Comparison of ENCODE assay signal across 8 mouse cellular contexts in the genomic region with DNA sequence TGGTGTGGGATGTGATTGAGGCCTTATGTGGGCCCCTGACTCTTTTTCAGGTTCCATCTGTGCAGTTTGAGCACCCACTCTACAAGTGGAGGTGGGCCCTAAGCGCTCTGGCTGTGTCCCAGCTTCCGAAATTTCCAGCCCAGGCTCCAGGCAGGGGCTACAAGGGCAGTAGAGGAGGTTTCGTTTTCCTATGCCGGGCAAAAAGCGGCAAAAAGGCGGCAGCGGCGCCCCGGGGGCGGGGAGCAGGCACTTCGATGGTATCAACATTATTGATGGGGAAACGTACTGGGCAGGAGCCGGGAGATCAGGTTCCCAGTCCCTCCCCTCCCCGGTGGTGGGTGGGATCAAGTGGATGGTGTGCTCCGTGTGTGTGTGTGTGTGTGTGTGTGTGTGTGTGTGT. TPM values are rescaled to one million over a fixed set of nuclear protein-coding genes. Genes with fewer than 3 reads are reported as not detected.
DNase-seq lines count a peak whose midpoint lies in the region; ATAC-seq and TF ChIP-seq lines count a peak whose summit lies in the region.

No protein-coding gene starts in this region.

- peak overlapping the region; percentile 66 for H3K27ac ChIP-seq in hindbrain, embryonic 12.5 days
- H3K27ac ChIP-seq in limb, embryonic 14.5 days (replicated peaks; ENCODE audit: low read depth, low read length), result peak overlapping the region; percentile 98
- no peak overlapping the region for H3K27ac ChIP-seq in stomach, embryonic 15.5 days

- H3K9ac ChIP-seq in hindbrain, embryonic 12.5 days, result peak overlapping the region; percentile 50
- peak overlapping the region; percentile 97 for H3K9ac ChIP-seq in limb, embryonic 14.5 days (ENCODE audit: low read depth, low read length, severe bottlenecking)
- no peak overlapping the region for H3K9ac ChIP-seq in stomach, embryonic 15.5 days

- H3K9me3 ChIP-seq in hindbrain, embryonic 12.5 days (replicated peaks), result no peaks in the 10 kb centered on the region
- H3K9me3 ChIP-seq in limb, embryonic 14.5 days (ENCODE audit: control insufficient read depth, low read length), result no peaks in the 10 kb centered on the region
- H3K9me3 ChIP-seq in stomach, embryonic 15.5 days, result no peaks in the 10 kb centered on the region

- H3K27me3 ChIP-seq in hindbrain, embryonic 12.5 days, result peaks cover 53% of the 10 kb centered on the region
- H3K27me3 ChIP-seq in limb, embryonic 14.5 days (ENCODE audit: control insufficient read depth, insufficient read depth, low read length), result peaks cover 8% of the 10 kb centered on the region; the same call in 1 of the 2 replicates
- peaks cover 83% of the 10 kb centered on the region for H3K27me3 ChIP-seq in stomach, embryonic 15.5 days (replicated peaks)

- no peaks in the 10 kb centered on the region for H3K36me3 ChIP-seq in hindbrain, embryonic 12.5 days
- H3K36me3 ChIP-seq in limb, embryonic 14.5 days (ENCODE audit: control insufficient read depth, insufficient read depth, low read length), result no peaks in the 10 kb centered on the region
- H3K36me3 ChIP-seq in stomach, embryonic 15.5 days, result no peaks in the 10 kb centered on the region

- peaks cover 50% of the 10 kb centered on the region for H3K4me1 ChIP-seq in hindbrain, embryonic 12.5 days
- peaks cover 5% of the 10 kb centered on the region for H3K4me1 ChIP-seq in limb, embryonic 14.5 days (ENCODE audit: control insufficient read depth, insufficient read depth, low read length)
- H3K4me1 ChIP-seq in stomach, embryonic 15.5 days, result peaks cover 25% of the 10 kb centered on the region

- peak overlapping the region; percentile 65 for H3K4me3 ChIP-seq in hindbrain, embryonic 12.5 days
- H3K4me3 ChIP-seq in limb, embryonic 14.5 days (replicated peaks; ENCODE audit: low read length), result peak overlapping the region; percentile 68
- H3K4me3 ChIP-seq in stomach, embryonic 15.5 days (replicated peaks), result peak overlapping the region; percentile 21; the same call in 1 of the 2 replicates

- under 1% methylated on average over 14 of the region's 15 CpGs for WGBS in hindbrain, embryonic 12.5 days
- WGBS in limb, embryonic 14.5 days, result 3% methylated on average over 14 of the region's 15 CpGs
- under 1% methylated on average over 14 of the region's 15 CpGs for WGBS in stomach, embryonic 15.5 days

- no peak for ATAC-seq in hindbrain, embryonic 12.5 days (ENCODE audit: low FRiP score)
- no peak for ATAC-seq in limb, embryonic 14.5 days (ENCODE audit: low FRiP score, low read depth)
- ATAC-seq in stomach, embryonic 15.5 days (ENCODE audit: insufficient read depth, low FRiP score, low read depth), result no peak
- ATAC-seq in erythroblast, adult 5-6 weeks (replicated peaks; ENCODE audit: low FRiP score, poor library complexity, severe bottlenecking), result no peak

- TF ChIP-seq POLR2A in limb, embryonic 14.5 days (IDR thresholded peaks at IDR 0.05; ENCODE audit: borderline replicate concordance, extremely low read depth, insufficient read depth, insufficient read length), result no peak

- H3K4me2 ChIP-seq in hindbrain, embryonic 12.5 days (replicated peaks), result peak overlapping the region; percentile 80
- peak overlapping the region; percentile 79 for H3K4me2 ChIP-seq in limb, embryonic 14.5 days (replicated peaks; ENCODE audit: low read depth, low read length, severe bottlenecking)
- H3K4me2 ChIP-seq in stomach, embryonic 15.5 days, result peak overlapping the region; percentile 37

- peak; percentile 7 for DNase-seq in adrenal gland, adult 2 months
- DNase-seq in adrenal gland, postnatal 14 days, result no peak
- DNase-seq in Muller cell, postnatal 12 days (ENCODE audit: inconsistent ontology term), result peak; percentile 36
- DNase-seq in limb, embryonic 14.5 days (ENCODE audit: low spot score), result no peak
- no peak for DNase-seq in gastrocnemius, postnatal 4 days (ENCODE audit: low spot score in 2 of 2)

RNA-seq across cellular contexts. Expression of a gene that starts 2.3 kb away (rescaled TPM):
- under 1 TPM in 1 of 2 experiments, not detected in 1; 0.17 TPM for total RNA-seq in adrenal gland, adult 2 months (2021)
- 0.02 TPM in 1 of 2 replicates, not detected in the other for polyA plus RNA-seq in adrenal gland, adult 2 months (2012; rRNA removed)
- 0.26 and 2.9 TPM in 2 replicates for total RNA-seq in adrenal gland, postnatal 14 days (2021)
- polyA plus RNA-seq in hindbrain, embryonic 12.5 days (2016; fragmentation: Nextera tagmentation; extraction: Ambion mirVana), result 13.1 and 15.6 TPM in 2 replicates
- 13.6 and 17.9 TPM in 2 replicates for polyA plus RNA-seq in limb, embryonic 14.5 days (2012; rRNA removed)
- polyA plus RNA-seq in limb, embryonic 14.5 days (2014; fragmentation: Nextera tagmentation; extraction: Ambion mirVana), result 8.4 and 11.2 TPM in 2 replicates
- polyA plus RNA-seq in stomach, embryonic 15.5 days (2015; fragmentation: Nextera tagmentation; extraction: Ambion mirVana), result 1.2 and 1.4 TPM in 2 replicates
- under 1 TPM; 0.17 to 0.34 TPM for total RNA-seq in gastrocnemius, postnatal 4 days (2021)
- 0.21 TPM in 1 of 2 replicates, not detected in the other for total RNA-seq in erythroblast, adult 5-6 weeks (2015; ENCODE audit: low replicate concordance)
- not detected in 2 replicates for total RNA-seq in erythroblast, adult 5-6 weeks (2017; ENCODE audit: low replicate concordance)

Comparison
In these comparisons a context has a peak if more than half of its experiments do, and no peak if none do; other contexts are left out.
1. DNase-seq: peak in adrenal gland, adult 2 months (single experiment) and Muller cell, postnatal 12 days (single experiment); none in adrenal gland, postnatal 14 days (single experiment), limb, embryonic 14.5 days (single experiment) and gastrocnemius, postnatal 4 days (0 of 2).
2. Peak in every context shown above with its lines, with median percentiles within 50 percentile points of each other: H3K4me2 ChIP-seq and H3K4me3 ChIP-seq.